Mouse (Mus musculus) cerebellum, adult 9-11 months (tissue): ENCODE results near the gene Atp6v1e2.
A peak's percentile ranks its signal among the peaks of the same experiment; 100 is the strongest.

Experiments
- DNase-seq: peaks from one replicate; pipeline ENCODE4 v3.0.0; 2022

Atp6v1e2 gene

GRCm38 (mm10) chr17:86964041-86964440, 16.3 kb upstream of the Atp6v1e2 start:
- DNase-seq = peak; percentile 44

GRCm38 (mm10) chr17:86963586-86963902, 15.8 kb upstream of the Atp6v1e2 start:
- peak; percentile 49 for DNase-seq

- peak; percentile 82 for DNase-seq
These were observed 15.3 kb upstream of the Atp6v1e2 start, which contains the start of gene Rhoq for GRCm38 (mm10) chr17:86962894-86963585. Gene Rhoq (plus strand): TSS chr17:86963082.

GRCm38 (mm10) chr17:86962297-86962893, 14.7 kb upstream of the Atp6v1e2 start:
- DNase-seq = peak; percentile 79

GRCm38 (mm10) chr17:86961301-86961841, 13.7 kb upstream of the Atp6v1e2 start:
- DNase-seq = peak; percentile 33

GRCm38 (mm10) chr17:86957968-86958367, 10.3 kb upstream of the Atp6v1e2 start:
- DNase-seq = no peak

GRCm38 (mm10) chr17:86957239-86957638, 9.5 kb upstream of the Atp6v1e2 start:
- no peak for DNase-seq

- DNase-seq = no peak
These were observed 1.1 kb upstream of the Atp6v1e2 start for GRCm38 (mm10) chr17:86948801-86949200.

GRCm38 (mm10) chr17:86946078-86946477, 1.6 kb downstream of the Atp6v1e2 start:
- no peak for DNase-seq

GRCm38 (mm10) chr17:86943158-86943557, 4.5 kb downstream of the Atp6v1e2 start:
- no peak for DNase-seq

- DNase-seq = no peak
These were observed 5.6 kb downstream of the Atp6v1e2 start for GRCm38 (mm10) chr17:86942112-86942511.

- no peak for DNase-seq
These were observed 9.0 kb downstream of the Atp6v1e2 start for GRCm38 (mm10) chr17:86938683-86939082.

- peak; percentile 48 for DNase-seq
These were observed 10.1 kb downstream of the Atp6v1e2 start for GRCm38 (mm10) chr17:86937497-86938155.

GRCm38 (mm10) chr17:86937064-86937463, 10.6 kb downstream of the Atp6v1e2 start:
- no peak for DNase-seq

- DNase-seq = no peak
These were observed 14.8 kb downstream of the Atp6v1e2 start for GRCm38 (mm10) chr17:86932896-86933295.

- DNase-seq = no peak
These were observed 17.7 kb downstream of the Atp6v1e2 start for GRCm38 (mm10) chr17:86929981-86930380.

- DNase-seq = no peak
These were observed 18.3 kb downstream of the Atp6v1e2 start for GRCm38 (mm10) chr17:86929355-86929754.

- no peak for DNase-seq
These were observed 20.9 kb downstream of the Atp6v1e2 start for GRCm38 (mm10) chr17:86926836-86927235.

GRCm38 (mm10) chr17:86924679-86925078, 23.0 kb downstream of the Atp6v1e2 start:
- DNase-seq = no peak

GRCm38 (mm10) chr17:86919729-86920128, 28.0 kb downstream of the Atp6v1e2 start:
- DNase-seq = no peak

- DNase-seq = no peak
These were observed 28.9 kb downstream of the Atp6v1e2 start for GRCm38 (mm10) chr17:86918786-86919185.

GRCm38 (mm10) chr17:86917048-86917447, 30.6 kb downstream of the Atp6v1e2 start, which contains the start of gene Tmem247:
Gene Tmem247 (plus strand): TSS chr17:86917348.
- no peak for DNase-seq

GRCm38 (mm10) chr17:86915540-86915939, 32.2 kb downstream of the Atp6v1e2 start:
- DNase-seq = no peak
